Mouse (Mus musculus): Measurements from ENCODE around the gene Tpsg1. TPM values are rescaled to one million over a fixed set of nuclear protein-coding genes. Genes with fewer than 3 reads are reported as not detected.

Tpsg1 gene
- not detected for total RNA-seq (2023)

DNA sequence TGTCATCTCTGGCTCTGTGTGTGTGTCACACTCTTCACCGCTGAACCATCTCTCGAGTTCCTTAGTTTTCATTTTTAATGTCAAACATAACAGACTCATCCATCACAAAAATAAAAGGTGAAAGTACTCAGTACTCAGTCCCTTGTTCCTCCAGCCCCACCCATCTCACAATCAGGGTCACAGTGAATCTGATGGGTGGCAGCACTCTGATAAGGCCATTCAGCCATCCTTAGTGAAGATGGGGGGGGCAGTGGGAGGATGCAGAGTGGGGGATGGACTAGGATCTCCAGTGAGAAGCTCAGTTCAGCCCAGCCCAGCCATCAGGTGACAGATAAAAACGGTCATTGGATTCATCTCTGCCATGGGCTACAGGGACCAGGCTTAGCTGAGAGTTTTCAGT lies at the start of gene Tpsg1:
Gene Tpsg1, plus strand, starts transcription at position 301 of the 400 bp plus-strand sequence.

DNA sequence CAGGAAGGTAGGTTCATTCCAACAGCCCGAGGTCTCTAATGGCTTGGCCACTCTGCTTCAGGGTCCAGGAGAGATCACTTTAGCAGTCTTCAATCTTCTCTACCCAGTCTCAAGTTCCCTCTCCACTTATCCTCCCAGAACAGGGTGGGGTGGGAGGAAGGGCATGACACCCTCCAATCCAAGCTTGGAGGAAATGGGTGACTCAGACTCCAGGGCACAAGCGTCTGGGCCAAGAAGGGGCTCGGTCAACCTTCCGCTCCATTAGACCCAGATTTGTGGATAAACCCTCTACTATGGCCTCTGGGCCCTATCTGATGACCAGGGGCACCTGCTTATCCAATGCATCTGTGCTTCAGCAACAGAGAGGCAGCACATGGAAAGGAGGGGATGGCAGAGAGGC lies 23.6 kb upstream of the Tpsg1 start, which contains the start of gene Tpsab1:
Gene Tpsab1, minus strand, starts transcription at position 101 of the 400 bp plus-strand sequence.

DNA sequence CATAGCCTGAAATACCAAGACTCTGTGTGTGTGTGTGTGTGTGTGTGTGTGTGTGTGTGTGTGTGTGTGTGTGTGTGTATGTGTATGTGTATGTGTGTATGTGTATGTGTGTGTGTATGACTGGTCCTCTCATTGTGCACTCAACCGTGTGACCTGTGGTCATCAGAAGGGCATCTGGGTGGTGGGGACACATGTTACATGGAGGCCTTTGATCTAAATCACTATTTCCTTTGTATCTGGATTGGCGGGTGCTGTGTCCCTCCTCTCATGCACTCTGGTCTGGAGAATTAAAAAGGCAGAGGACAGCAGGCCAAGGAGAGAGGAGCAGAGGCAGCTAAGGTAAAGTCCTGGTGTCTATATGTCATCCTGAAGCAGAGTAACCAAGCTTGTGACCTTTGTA lies 3.1 kb upstream of the Tpsg1 start, which contains the start of gene Tpsb2:
Gene Tpsb2, plus strand, starts transcription at position 301 of the 400 bp plus-strand sequence.

Other genes with a start within 250 kb of the Tpsg1 start
- not detected for gene Ptx4, start 248.5 kb upstream of the Tpsg1 start, total RNA-seq (2023)
- 30.3 TPM for gene Clcn7, start 235.9 kb upstream of the Tpsg1 start, total RNA-seq (2023)
- gene Ccdc154, start 206.8 kb upstream of the Tpsg1 start, total RNA-seq (2023): 0.38 TPM
- gene Gm38655, start 193.8 kb upstream of the Tpsg1 start, total RNA-seq (2023): not detected
- 15.1 TPM for gene BC003965, start 184.7 kb upstream of the Tpsg1 start, total RNA-seq (2023)
- 88.2 TPM for gene Unkl, start 180.9 kb upstream of the Tpsg1 start, total RNA-seq (2023)
- gene Gnptg, start 129.1 kb upstream of the Tpsg1 start, total RNA-seq (2023): 43.8 TPM
- gene Tsr3, start 129.1 kb upstream of the Tpsg1 start, total RNA-seq (2023): 21.1 TPM
- 6.6 TPM for gene Baiap3, start 112.9 kb upstream of the Tpsg1 start, total RNA-seq (2023)
- 415 TPM for gene Ube2i, start 94.7 kb upstream of the Tpsg1 start, total RNA-seq (2023)
- 3.5 TPM for gene Prss34, start 70.9 kb upstream of the Tpsg1 start, total RNA-seq (2023)
- not detected for gene Prss28, start 60.6 kb upstream of the Tpsg1 start, total RNA-seq (2023)
- gene Prss29, start 50.6 kb upstream of the Tpsg1 start, total RNA-seq (2023): not detected
- not detected for gene Tpsab1, start 23.7 kb upstream of the Tpsg1 start, total RNA-seq (2023)
- gene Tpsb2, start 3.0 kb upstream of the Tpsg1 start, total RNA-seq (2023): not detected
- gene Cacna1h, start 64.5 kb downstream of the Tpsg1 start, total RNA-seq (2023): 0.74 TPM
- not detected for gene Tekt4, start 85.3 kb downstream of the Tpsg1 start, total RNA-seq (2023)
- gene Sstr5, start 128.0 kb downstream of the Tpsg1 start, total RNA-seq (2023): not detected
- 0.30 TPM for gene Sox8, start 201.4 kb downstream of the Tpsg1 start, total RNA-seq (2023)
- 28.7 TPM for gene Lmf1, start 209.8 kb downstream of the Tpsg1 start, total RNA-seq (2023)

Data from CD4-positive naive resting alpha-beta T cell, adult 57 days (primary cell).